Mouse (Mus musculus) left cerebral cortex, postnatal 25 days (tissue): ENCODE measurements around the gene Olfr1243. TPM values are rescaled to one million over a fixed set of nuclear protein-coding genes. Genes with fewer than 3 reads are reported as not detected.
"Not testable (repeated sequence)": the region's sequence is repeated elsewhere in the genome, so short reads cannot be mapped to it uniquely, and the experiment has no call there.

ENCODE experiments used
- DNase-seq, 2 experiments: peaks; one replicate each; pipeline ENCODE4 v3.0.0; 2022; ENCODE audit warnings: low spot score in 2 of 2, mixed read lengths in 1 of 2
- intact Hi-C: fragments of 180-260 bp; cut with DNase I; formaldehyde crosslinking; loops from one replicate; pipeline ENCODE4 v1.15.1; 2025
- total RNA-seq, 2 experiments: library from RNA; stranded (reverse); gene quantifications; 2 replicates each; pipeline ENCODE4 v1.2.3; 2021

Olfr1243 gene
- not detected for total RNA-seq

DNA sequence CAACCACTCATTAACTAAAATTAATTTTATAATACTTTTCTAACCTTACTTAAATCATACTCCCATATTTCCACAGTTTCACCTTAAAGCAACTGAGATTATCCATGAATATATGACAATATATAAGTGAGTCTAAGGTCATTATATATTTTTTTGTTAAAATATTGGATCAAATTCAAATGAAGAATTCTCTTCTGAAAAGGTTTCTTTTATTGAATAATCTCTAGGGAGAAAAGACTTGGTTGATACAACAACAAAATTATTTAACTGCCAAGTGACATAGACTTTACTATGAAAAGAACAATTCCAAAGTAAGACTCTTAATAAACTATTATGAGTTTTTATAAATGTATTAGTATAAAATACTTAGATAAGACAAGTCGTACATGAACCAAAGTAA lies at the start of gene Olfr1243:
TSS of gene Olfr1243 (minus strand) at position 101 of the 400 bp plus-strand sequence.
- intact Hi-C loops: no loop called here
- DNase-seq: no peak

DNA sequence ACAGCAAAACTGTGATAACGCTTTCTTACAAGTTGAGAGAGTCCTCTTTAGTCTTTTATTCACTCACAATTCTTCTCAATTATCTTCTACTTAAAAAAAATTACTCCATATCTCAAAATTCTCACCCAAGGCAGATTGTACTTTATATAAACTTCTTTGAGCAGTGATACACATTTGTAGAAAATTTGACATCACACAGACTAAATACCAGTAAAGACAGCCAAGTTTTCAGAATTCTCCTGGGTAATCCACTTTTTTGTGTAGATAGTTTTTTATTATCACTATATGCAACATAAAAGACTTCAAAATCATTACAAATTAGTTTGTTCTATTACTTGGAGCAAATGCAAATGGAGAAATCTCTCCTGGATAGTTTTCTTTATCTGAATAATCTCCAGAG lies 47.1 kb upstream of the Olfr1243 start, which contains the start of gene Olfr1245:
TSS of gene Olfr1245 (minus strand) at position 101 of the 400 bp plus-strand sequence.
- intact Hi-C loops: no loop called here
- DNase-seq: no peak

DNA sequence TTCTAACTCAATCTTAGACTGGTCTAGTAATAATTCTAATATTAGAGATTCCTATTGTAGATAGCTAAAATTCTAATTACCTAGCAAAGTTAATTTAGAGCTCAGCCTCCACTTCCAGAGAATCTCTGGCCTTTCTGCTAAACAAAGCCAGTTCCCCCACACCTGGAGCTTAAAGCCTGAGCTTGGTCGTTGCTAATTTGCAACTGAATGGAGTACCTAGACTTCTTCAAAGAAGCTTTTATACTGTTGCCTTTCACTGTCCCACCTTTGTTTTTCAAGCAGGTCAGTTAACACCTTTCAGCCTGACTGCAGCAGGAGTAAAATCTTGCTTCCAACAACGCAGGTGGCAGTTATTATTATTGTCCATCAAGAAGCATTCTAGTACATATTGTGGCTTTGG lies 31.4 kb upstream of the Olfr1243 start:
- intact Hi-C loops, DNase-seq: not testable (repeated sequence)

DNA sequence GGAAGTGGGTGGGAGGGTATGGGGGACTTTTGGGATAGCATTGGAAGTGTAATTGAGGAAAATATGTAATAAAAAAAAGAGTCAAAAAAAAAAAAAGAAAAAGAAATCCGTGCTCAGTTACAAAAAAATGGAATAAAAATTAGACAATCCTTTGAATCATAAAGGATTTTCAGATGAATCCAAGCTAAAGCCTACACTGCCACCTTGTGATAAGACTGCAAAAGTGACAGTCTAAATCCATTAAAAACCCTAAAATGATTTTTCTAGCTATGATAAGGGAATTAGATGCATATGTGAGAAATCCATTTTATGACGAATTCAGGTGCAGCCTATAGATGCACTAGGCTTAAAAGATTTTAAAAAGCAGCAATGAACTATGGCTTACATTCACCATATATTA lies 13.2 kb upstream of the Olfr1243 start:
- DNase-seq: peak in 1 of 2 experiments; percentile 6
- intact Hi-C loops: loop anchor here (5.0 kb wide), 1 partner anchor 1187 kb away; no protein-coding TSS in a partner anchor

DNA sequence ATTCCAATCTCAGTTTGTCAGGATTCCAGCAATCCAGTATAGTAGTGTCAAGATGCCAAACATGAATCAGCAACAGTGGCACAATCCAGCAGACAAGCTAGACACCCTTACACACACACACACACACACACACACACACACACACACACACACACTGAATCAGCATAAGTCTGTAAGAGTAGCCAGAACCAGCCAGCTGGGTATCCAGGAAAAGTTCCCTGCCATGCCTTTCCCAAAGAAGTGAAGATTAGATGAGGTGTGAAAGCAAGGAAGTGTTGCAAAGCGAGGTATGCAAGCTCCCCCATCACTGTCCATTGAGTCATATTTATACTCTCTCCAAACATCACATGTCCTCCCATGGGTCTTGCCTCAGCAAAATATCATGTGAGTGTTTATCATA lies 8.6 kb upstream of the Olfr1243 start:
- intact Hi-C loops: loop anchor here (5.0 kb wide), 1 partner anchor 1183 kb away; no protein-coding TSS in a partner anchor
- DNase-seq: peak in 1 of 2 experiments; percentile 81

DNA sequence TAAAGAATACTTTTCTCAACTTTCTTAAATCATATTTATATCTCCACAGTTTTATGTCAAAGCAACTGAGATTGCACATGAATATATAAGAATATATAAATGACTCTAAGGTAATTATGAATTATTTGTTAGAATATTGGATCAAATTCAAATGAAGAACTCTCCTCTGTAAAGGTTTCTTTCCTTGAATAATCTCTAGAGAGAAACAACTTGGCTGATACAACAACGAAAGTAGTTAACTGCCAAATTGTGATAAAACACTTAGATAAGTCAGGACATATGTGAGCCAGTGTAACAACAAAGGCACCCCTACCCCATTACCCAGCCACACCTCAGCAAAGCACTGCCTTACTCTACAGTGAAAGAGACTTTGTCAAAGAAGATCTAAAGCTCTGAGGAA lies 33.1 kb downstream of the Olfr1243 start, which contains the start of gene Olfr1242:
TSS of gene Olfr1242 (minus strand) at position 101 of the 400 bp plus-strand sequence.
- DNase-seq: no peak
- intact Hi-C loops: no loop called here

DNA sequence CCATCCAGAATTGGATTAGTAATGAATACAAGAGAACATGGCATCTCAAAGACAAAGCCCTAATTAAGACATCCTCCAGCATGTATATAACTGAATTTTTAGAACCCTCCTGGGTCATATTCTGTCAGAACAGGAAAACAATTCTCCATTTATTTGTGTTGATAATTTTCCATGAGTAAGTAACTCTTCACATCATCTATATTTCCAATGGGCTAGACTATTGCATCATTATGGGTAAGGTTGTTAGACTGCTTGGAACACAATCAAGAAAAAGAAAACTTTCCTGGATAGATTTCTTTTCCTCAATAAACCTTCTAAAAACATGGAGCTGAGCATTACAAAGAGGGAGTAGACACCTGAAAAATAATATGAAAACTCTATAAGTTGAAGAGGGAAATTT lies 44.3 kb downstream of the Olfr1243 start, which contains the start of gene Olfr1241:
TSS of gene Olfr1241 (minus strand) at position 101 of the 400 bp plus-strand sequence.
- no peak for DNase-seq
- intact Hi-C loops: no loop called here

Other genes starting within 250 kb of the Olfr1243 start
- gene Olfr1229, start 243.5 kb downstream of the Olfr1243 start, total RNA-seq: not detected
- not detected for gene Olfr1230, start 234.2 kb downstream of the Olfr1243 start, total RNA-seq
- gene Olfr1231, start 224.4 kb downstream of the Olfr1243 start, total RNA-seq: not detected
- gene Olfr1232, start 201.8 kb downstream of the Olfr1243 start, total RNA-seq: not detected
- not detected for gene Olfr1233, start 189.1 kb downstream of the Olfr1243 start, total RNA-seq
- not detected for gene Olfr1234, start 166.6 kb downstream of the Olfr1243 start, total RNA-seq
- not detected for gene Olfr1238, start 121.8 kb downstream of the Olfr1243 start, total RNA-seq
- gene Olfr1239, start 111.1 kb downstream of the Olfr1243 start, total RNA-seq: not detected
- gene Olfr1240, start 88.5 kb downstream of the Olfr1243 start, total RNA-seq: not detected
- not detected for gene Olfr1241, start 44.4 kb downstream of the Olfr1243 start, total RNA-seq
- gene Olfr1242, start 33.2 kb downstream of the Olfr1243 start, total RNA-seq: not detected
- gene Olfr1245, start 47.0 kb upstream of the Olfr1243 start, total RNA-seq: not detected
- gene Olfr1246, start 61.7 kb upstream of the Olfr1243 start, total RNA-seq: not detected
- gene Olfr1247, start 82.6 kb upstream of the Olfr1243 start, total RNA-seq: under 1 TPM in 1 of 2 experiments, not detected in 1; 0.14 TPM
- gene Olfr1248, start 86.8 kb upstream of the Olfr1243 start, total RNA-seq: not detected
- not detected for gene Olfr1249, start 103.5 kb upstream of the Olfr1243 start, total RNA-seq
- not detected for gene Olfr1250, start 130.0 kb upstream of the Olfr1243 start, total RNA-seq
- gene Olfr1251, start 140.4 kb upstream of the Olfr1243 start, total RNA-seq: not detected
- not detected for gene Olfr1252, start 193.5 kb upstream of the Olfr1243 start, total RNA-seq
- not detected for gene Olfr1253, start 225.6 kb upstream of the Olfr1243 start, total RNA-seq